Mouse (Mus musculus) layer of hippocampus, adult 9-11 months (tissue): ENCODE measurements around the gene Wdr46.
A peak's percentile ranks its signal among the peaks of the same experiment; 100 is the strongest.

ENCODE experiments used
- DNase-seq: peaks from one replicate; pipeline ENCODE4 v3.0.0; 2022

Wdr46 gene

DNA sequence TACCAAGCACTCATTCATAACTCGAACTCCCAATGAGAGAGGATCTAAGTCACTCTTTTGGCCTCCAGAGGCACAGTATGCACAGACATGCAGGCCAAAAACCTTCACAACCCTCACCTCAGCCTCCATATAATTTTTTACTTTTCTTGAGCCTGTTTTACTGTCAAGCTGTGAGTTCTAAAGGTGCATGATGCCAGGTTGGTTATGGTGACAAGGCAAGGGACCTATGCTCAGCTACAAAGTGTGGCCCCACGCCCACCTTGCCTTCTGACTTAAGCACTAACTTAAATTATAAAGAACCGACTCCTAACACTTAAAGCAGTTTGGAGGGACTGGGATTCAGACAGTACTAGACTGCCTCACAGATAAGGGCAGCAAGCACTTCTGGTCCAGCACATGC lies 12.8 kb downstream of the Wdr46 start:
- DNase-seq = no peak

DNA sequence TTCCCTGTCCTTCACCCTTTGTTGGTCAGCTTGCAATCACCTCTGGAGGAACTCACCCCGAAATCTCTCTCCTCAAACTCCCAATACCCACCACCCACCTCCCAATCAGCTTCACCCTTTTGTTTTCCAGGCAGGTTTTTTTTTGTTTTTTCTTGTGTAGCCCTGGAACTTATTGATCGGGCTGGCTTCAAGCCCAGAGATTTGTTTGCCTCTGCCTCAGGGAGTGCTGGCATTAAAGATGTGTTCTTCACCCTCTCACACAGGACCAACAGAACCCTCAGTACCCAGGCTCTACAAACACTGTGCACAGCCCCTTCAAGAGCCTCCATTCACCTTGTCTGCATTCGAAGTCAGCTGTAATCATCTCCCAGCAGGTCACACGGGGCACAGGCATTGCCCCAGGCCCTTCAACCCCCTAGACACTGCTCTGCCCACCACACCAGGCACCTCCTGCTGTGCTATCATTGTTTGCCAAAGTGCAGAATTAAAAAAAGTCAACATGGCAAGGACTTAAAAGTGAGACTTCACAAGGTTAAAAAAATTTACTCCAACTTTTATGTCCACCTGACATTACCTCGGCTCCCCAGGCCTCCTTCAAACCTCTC lies 13.6 kb downstream of the Wdr46 start:
- no peak for DNase-seq

DNA sequence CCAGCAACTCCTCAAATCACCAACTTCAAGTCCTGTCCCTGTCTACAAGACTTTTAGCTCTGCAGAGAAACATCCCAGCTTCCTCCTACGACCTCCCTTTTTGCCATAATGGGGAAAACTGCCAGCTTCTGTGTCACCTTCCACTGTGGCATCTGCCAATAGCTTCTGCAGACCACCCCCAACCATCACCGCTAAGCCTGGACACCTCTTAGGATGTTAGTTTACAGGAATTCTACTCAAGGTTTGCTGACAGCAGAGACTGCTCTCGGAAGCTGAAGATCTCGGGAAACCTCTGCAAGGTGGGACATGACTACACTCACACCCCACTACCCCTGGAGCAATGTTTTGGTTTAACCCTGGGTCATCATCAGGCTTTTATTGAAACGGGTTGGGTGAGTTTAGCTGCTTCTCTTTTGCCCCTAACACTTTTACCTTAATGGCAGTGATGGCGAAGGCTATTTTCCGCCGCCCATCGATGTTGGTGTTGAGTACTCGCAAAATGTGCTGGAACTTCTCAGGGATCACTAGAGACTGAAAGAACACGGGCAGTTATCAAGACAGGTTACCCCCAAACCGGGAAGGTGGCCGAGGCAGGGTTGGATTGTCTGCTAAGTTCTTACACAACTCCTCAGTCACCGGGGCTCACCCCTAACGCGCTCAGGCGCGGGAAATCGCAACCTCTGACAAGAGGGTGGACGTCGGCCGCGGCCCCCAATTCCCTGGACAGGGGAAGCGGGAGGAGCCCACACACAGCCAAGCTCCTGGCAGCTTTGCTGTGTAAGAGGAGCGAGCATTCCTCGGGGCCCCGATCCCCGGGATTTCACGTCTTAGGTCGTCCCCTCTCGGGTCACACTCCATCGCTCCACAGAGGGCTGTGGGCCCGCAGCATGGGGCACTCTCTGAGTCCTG lies 14.4 kb downstream of the Wdr46 start:
- DNase-seq = no peak

DNA sequence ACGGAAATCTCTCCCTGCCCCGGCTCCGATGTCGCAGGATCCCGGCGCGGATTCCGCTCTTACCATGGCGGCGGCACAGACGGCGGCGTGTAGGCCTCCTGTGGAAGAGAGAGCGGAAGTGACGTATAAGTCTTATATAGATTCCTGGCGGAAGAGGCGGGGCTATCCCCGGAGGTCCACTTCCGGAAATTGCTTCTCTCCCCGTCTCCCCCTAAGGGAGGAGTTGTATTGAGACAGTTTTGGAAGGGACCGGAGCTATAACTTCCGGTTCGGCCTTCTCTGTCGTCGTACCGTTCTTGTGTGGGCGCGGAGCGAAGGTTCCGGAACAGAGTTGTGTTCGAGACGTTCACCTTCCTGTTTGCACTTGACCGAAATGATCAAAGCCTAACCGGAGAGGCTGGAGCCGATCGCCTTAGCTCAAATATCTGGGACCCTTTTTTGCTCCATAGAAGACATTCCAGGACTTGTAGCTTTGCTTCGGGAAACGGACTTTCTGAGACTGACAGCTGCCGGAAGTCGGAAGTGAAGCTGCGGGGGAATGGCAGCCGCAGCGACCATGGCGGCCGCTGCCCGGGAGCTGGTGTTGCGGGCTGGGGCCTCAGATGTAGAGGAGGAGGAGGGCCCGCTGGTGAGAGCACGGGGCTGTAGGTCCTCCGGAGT lies 15.2 kb downstream of the Wdr46 start, which contains the start of the genes Vps52 and Rps18:
Vps52 (plus strand) TSS at position 258 of the 660 bp plus-strand sequence.
Rps18 (minus strand) TSS at position 447 of the 660 bp plus-strand sequence.
- peak; percentile 98 for DNase-seq

DNA sequence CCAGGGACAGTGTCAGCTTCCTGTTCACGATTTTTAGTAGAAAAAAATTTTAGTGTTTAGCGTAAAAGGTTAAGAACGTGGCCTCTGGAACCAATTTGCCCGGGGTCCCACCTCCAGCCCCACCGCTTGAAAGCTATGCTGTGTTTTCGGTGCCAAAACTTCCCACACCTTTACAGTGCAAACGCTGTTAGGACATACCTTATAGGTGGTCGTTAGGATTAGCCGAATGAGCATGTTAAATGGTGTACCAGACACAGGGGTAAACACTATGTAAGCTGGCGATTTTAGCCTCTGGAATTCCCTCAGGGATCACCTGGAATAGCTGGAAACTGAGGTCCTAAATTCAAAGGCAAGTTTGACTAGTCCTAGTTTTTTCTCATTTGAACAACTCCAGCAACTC lies 15.9 kb downstream of the Wdr46 start:
- DNase-seq = no peak

DNA sequence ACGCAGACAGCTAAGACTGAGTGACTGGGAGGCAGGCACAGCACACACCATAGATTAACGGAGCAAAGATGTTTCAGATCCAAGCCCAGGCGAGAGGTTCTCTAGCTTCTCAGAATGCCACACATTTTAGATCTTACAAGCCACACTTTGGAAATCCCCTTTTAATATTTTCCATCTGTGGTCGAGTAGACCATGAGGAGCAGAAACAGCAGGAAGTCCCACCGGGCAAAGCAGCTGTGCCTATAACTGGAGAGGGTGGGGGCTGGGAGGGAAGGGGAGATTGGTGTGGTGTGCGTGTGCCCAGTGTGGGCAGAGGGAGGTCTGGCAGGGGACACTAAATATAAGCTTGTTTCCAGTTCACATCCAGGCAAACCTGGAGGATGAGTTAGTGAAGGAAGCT lies 17.0 kb downstream of the Wdr46 start:
- DNase-seq = no peak

DNA sequence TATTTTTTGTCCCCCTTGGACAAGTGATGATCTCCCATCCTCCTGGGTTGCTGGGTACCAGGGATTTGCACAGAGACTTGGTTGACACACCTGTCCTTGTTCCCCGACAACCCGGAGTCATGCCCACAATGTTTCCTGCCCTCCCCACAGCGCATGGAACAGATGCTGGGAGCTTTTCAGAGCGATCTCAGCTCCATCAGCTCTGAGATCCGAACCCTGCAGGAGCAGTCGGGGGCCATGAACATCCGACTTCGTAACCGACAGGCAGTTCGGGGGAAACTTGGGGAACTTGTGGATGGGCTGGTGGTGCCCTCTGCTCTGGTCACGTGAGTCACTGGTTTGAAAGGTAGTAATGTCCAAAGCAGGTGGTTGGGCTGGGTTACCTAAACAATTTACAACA lies 18.0 kb downstream of the Wdr46 start:
- no peak for DNase-seq

GRCm38 (mm10) chr17:33959135-33959534 lies 18.7 kb downstream of the Wdr46 start:
- no peak for DNase-seq

GRCm38 (mm10) chr17:33959948-33960347 lies 19.5 kb downstream of the Wdr46 start:
- no peak for DNase-seq

DNA sequence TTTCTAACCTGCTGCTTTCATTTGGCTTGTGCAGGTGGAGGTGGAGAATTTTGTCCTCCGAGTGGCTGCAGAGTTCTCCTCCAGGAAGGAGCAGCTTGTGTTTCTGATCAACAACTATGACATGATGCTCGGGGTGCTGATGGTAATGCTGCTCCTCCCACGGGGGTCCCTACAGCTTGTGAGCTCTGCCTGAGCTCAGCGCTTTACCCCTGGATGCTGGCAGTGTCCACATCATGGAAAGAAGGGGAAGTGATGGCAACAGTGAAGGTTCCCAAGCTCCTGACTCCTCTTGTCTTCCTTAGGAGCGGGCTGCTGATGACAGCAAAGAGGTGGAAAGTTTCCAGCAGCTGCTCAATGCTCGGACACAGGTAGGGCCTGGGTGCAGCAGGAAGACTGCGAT lies 22.4 kb downstream of the Wdr46 start:
- DNase-seq = peak; percentile 5

GRCm38 (mm10) chr17:33965082-33965845 lies 24.8 kb downstream of the Wdr46 start:
- DNase-seq = no peak

GRCm38 (mm10) chr17:33965846-33966550 lies 25.5 kb downstream of the Wdr46 start:
- no peak for DNase-seq

GRCm38 (mm10) chr17:33968489-33968888 lies 28.0 kb downstream of the Wdr46 start:
- peak; percentile 67 for DNase-seq

- no peak for DNase-seq
Measured at GRCm38 (mm10) chr17:33968927-33969326, 28.5 kb downstream of the Wdr46 start.

DNA sequence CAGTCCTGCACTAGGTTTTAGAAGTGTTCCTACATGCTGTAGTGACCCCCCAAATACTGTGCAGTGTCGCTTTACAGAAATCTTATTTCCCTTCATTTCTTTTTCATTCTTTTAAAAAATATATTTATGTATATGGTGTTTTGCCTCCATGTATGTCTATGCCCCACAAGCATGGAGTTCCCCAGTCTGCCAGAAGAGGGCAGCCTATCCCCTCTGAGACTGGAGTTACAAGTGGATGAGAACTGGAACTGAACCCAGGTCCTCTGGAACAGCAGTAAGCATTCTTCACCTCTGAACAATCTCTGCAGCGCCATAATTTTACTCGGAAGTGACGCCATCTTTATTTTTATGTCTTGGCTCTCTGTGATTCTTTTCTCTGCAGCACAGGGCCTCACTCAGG lies 28.9 kb downstream of the Wdr46 start:
- DNase-seq = no peak

GRCm38 (mm10) chr17:33972691-33973090 lies 32.2 kb downstream of the Wdr46 start:
- DNase-seq = no peak

- no peak for DNase-seq
Measured at GRCm38 (mm10) chr17:33973572-33973971, 33.1 kb downstream of the Wdr46 start.

DNA sequence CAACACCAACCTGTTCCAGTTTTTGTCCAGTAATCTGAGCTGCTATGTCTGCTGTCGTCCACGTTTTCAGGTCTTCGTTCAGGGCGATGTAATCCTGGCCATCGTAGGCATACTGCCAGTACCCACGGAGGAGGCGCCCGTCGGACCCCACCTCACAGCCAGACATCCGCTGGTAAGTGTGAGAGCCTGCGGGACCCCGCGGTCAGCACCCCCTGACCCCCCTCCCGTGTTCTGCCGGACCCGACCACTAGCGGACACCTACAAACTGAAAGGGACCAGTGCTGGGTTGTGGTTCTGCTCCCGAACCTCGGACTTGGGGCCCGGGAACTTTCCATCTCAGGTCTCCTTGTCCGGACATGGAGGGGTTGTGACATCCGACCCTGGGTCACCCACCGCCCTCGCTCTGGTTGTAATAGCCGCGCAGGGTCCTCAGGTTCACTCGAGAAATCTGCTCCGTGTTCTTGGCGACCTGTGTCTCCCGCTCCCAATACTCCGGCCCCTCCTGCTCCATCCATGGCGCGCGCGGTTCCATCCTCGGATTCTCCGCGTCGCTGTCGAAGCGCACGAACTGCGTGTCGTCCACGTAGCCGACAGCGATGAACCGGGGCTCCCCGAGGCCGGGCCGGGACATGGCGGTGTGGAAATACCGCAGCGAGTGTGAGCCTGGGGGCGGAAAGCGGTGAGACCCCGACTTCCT lies 37.5 kb downstream of the Wdr46 start:
- no peak for DNase-seq

DNA sequence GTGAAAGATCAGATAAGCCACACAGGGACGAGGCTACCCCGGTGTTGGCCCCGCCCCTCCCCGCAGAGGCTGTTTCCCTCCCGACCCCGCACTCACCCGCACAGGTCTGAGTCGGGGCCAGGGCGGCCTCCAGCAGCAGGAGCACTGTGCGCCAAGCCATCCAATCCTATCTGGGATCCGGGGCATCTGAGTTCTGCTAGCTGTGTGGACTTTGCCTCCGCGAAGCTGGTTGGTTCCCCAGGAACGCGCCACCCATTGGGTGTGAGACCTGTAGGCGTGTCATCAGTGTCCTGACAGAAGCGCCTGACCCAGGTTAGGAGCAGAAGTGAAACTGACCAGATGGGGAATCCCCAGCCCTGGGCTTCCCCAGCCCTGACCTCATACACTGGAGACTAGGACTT lies 38.2 kb downstream of the Wdr46 start:
- DNase-seq = peak; percentile 85

GRCm38 (mm10) chr17:33979512-33980050 lies 39.1 kb downstream of the Wdr46 start:
- DNase-seq = no peak
